Mouse (Mus musculus): ENCODE measurements around the gene Neurod2. TPM values are rescaled to one million over a fixed set of nuclear protein-coding genes. Genes with fewer than 3 reads are reported as not detected.

Neurod2 gene
- polyA plus RNA-seq, 1 experiment from 2014 or later = not detected

- H3K4me1 ChIP-seq (ENCODE audit: insufficient read depth) = peaks cover 11% of the 10 kb centered on the region
- H3K27ac ChIP-seq (ENCODE audit: low read depth) = no peak overlapping the region
- 32% methylated on average over 8 of the region's 8 CpGs for WGBS
- H3K9ac ChIP-seq = no peak overlapping the region
- no peak for ATAC-seq (ENCODE audit: insufficient read depth)
- H3K4me3 ChIP-seq (ENCODE audit: low read depth, low read length) = no peak overlapping the region
- TF ChIP-seq CTCF (IDR thresholded peaks at IDR 0.05; ENCODE audit: low read depth) = no peak
- DNase-seq = no peak
- no peaks in the 10 kb centered on the region for H3K9me3 ChIP-seq (ENCODE audit: low read depth, low read length)
- H3K36me3 ChIP-seq (ENCODE audit: insufficient read depth) = no peaks in the 10 kb centered on the region
- H3K27me3 ChIP-seq (ENCODE audit: insufficient read depth, low read length) = peaks cover 50% of the 10 kb centered on the region
- no peak overlapping the region for H3K4me2 ChIP-seq
Observed at GRCm38 (mm10) chr11:98353651-98354211, 24.3 kb upstream of the Neurod2 start.

GRCm38 (mm10) chr11:98352272-98352990, 23.0 kb upstream of the Neurod2 start:
- Histone ChIP-seq H3K27ac (ENCODE audit: low read depth) (no peak overlapping the region), H3K4me1 (ENCODE audit: insufficient read depth) (peaks cover 10% of the 10 kb centered on the region), H3K9me3 (ENCODE audit: low read depth, low read length) (no peaks in the 10 kb centered on the region), H3K9ac (no peak overlapping the region), H3K27me3 (ENCODE audit: insufficient read depth, low read length) (peaks cover 63% of the 10 kb centered on the region), H3K4me3 (ENCODE audit: low read depth, low read length) (no peak overlapping the region), H3K36me3 (ENCODE audit: insufficient read depth) (no peaks in the 10 kb centered on the region), H3K4me2 (no peak overlapping the region)
- DNase-seq (no peak), ATAC-seq (ENCODE audit: insufficient read depth) (no peak)
- WGBS = 68% methylated on average over 18 of the region's 18 CpGs
- no peak for TF ChIP-seq CTCF (IDR thresholded peaks at IDR 0.05; ENCODE audit: low read depth)

GRCm38 (mm10) chr11:98349308-98349707, 19.9 kb upstream of the Neurod2 start:
- Histone ChIP-seq H3K27ac (ENCODE audit: low read depth) (no peak overlapping the region), H3K27me3 (ENCODE audit: insufficient read depth, low read length) (peaks cover 81% of the 10 kb centered on the region), H3K9ac (0 out of 2 replicates have a peak overlapping the region, but pooled peaks have one; percentile 43), H3K36me3 (ENCODE audit: insufficient read depth) (no peaks in the 10 kb centered on the region), H3K4me3 (ENCODE audit: low read depth, low read length) (peak overlapping the region; percentile 45), H3K9me3 (ENCODE audit: low read depth, low read length) (no peaks in the 10 kb centered on the region), H3K4me2 (peak overlapping the region; percentile 82; the same call in 1 of the 2 replicates), H3K4me1 (ENCODE audit: insufficient read depth) (peaks cover 4% of the 10 kb centered on the region; the same call in 1 of the 2 replicates)
- 5% methylated on average over 9 of the region's 9 CpGs for WGBS
- no peak for DNase-seq
- ATAC-seq (ENCODE audit: insufficient read depth) = no peak
- TF ChIP-seq CTCF (IDR thresholded peaks at IDR 0.05; ENCODE audit: low read depth) = no peak

GRCm38 (mm10) chr11:98348083-98348961, 18.9 kb upstream of the Neurod2 start, which contains the start of gene Ppp1r1b:
Gene Ppp1r1b, plus strand, starts transcription at chr11:98348404.
- no peaks in the 10 kb centered on the region for H3K36me3 ChIP-seq (ENCODE audit: insufficient read depth)
- under 1% methylated on average over 54 of the region's 55 CpGs for WGBS
- H3K4me3 ChIP-seq (ENCODE audit: low read depth, low read length) = peak within 1 kb of the TSS; percentile 45
- peaks cover 4% of the 10 kb centered on the region; the same call in 1 of the 2 replicates for H3K4me1 ChIP-seq (ENCODE audit: insufficient read depth)
- H3K9ac ChIP-seq = peak within 1 kb of the TSS; percentile 43
- TF ChIP-seq CTCF (IDR thresholded peaks at IDR 0.05; ENCODE audit: low read depth) = no peak
- peak; percentile 56 for DNase-seq
- no peak within 1 kb of the TSS for H3K27ac ChIP-seq (ENCODE audit: low read depth)
- peak within 1 kb of the TSS; percentile 82 for H3K4me2 ChIP-seq
- H3K27me3 ChIP-seq (ENCODE audit: insufficient read depth, low read length) = peaks cover 81% of the 10 kb centered on the region
- peak; percentile 75 for ATAC-seq (ENCODE audit: insufficient read depth)
- no peaks in the 10 kb centered on the region for H3K9me3 ChIP-seq (ENCODE audit: low read depth, low read length)

- H3K9ac ChIP-seq = no peak overlapping the region
- 6% methylated on average over 12 of the region's 12 CpGs for WGBS
Observed at GRCm38 (mm10) chr11:98347385-98348082, 18.1 kb upstream of the Neurod2 start.

DNA sequence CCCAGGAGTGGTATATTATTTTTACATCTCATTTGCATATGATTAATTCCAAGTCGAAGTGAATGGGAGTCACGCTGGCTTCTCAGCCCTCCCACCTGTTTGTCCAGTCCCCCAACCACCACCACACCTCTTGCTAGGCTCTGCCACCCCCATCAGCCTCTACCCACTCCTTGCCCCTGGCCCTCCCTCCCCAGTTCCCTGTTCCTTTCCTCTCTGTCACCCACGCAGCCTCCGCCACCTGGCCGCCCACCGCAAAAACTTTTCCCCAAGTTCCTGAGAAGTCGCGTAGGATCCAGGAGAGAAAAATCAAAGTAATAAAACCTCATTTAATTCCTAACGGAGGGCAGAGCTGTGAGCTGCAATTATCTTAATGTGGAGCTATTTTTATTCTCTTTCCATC, 16.7 kb upstream of the Neurod2 start:
- Histone ChIP-seq H3K27me3 (ENCODE audit: insufficient read depth, low read length) (peaks cover 76% of the 10 kb centered on the region), H3K4me3 (ENCODE audit: low read depth, low read length) (no peak overlapping the region), H3K4me1 (ENCODE audit: insufficient read depth) (peaks cover 9% of the 10 kb centered on the region; the same call in 1 of the 2 replicates), H3K36me3 (ENCODE audit: insufficient read depth) (no peaks in the 10 kb centered on the region), H3K27ac (ENCODE audit: low read depth) (no peak overlapping the region), H3K9me3 (ENCODE audit: low read depth, low read length) (no peaks in the 10 kb centered on the region), H3K4me2 (no peak overlapping the region), H3K9ac (no peak overlapping the region)
- 16% methylated on average over 9 of the region's 9 CpGs for WGBS
- ATAC-seq (ENCODE audit: insufficient read depth) = no peak
- DNase-seq = no peak
- no peak for TF ChIP-seq CTCF (IDR thresholded peaks at IDR 0.05; ENCODE audit: low read depth)

More at GRCm38 (mm10) chr11:98347385-98348082, 18.1 kb upstream of the Neurod2 start:
- ATAC-seq (ENCODE audit: insufficient read depth) (no peak), DNase-seq (no peak)
- Histone ChIP-seq H3K4me3 (ENCODE audit: low read depth, low read length) (no peak overlapping the region), H3K36me3 (ENCODE audit: insufficient read depth) (no peaks in the 10 kb centered on the region), H3K9me3 (ENCODE audit: low read depth, low read length) (no peaks in the 10 kb centered on the region), H3K27me3 (ENCODE audit: insufficient read depth, low read length) (peaks cover 77% of the 10 kb centered on the region), H3K4me2 (peak overlapping the region; percentile 82), H3K4me1 (ENCODE audit: insufficient read depth) (peaks cover 4% of the 10 kb centered on the region; the same call in 1 of the 2 replicates), H3K27ac (ENCODE audit: low read depth) (no peak overlapping the region)
- no peak for TF ChIP-seq CTCF (IDR thresholded peaks at IDR 0.05; ENCODE audit: low read depth)
